Mouse (Mus musculus) cerebellum, adult 11 months (tissue): ENCODE measurements at regions not wholly inside any gene's neighbourhood (a gene's known extent, or its start where the extent isn't known, plus 50 kb on each side); places are given as distances from the start of the nearest gene placed in this dataset.
A peak's percentile ranks its signal among the peaks of the same experiment; 100 is the strongest.
"Not testable (repeated sequence)": the region's sequence is repeated elsewhere in the genome, so short reads cannot be mapped to it uniquely, and the experiment has no call there.

Source experiments
- DNase-seq: peaks from one replicate; pipeline ENCODE4 v3.0.0; 2022

DNA sequence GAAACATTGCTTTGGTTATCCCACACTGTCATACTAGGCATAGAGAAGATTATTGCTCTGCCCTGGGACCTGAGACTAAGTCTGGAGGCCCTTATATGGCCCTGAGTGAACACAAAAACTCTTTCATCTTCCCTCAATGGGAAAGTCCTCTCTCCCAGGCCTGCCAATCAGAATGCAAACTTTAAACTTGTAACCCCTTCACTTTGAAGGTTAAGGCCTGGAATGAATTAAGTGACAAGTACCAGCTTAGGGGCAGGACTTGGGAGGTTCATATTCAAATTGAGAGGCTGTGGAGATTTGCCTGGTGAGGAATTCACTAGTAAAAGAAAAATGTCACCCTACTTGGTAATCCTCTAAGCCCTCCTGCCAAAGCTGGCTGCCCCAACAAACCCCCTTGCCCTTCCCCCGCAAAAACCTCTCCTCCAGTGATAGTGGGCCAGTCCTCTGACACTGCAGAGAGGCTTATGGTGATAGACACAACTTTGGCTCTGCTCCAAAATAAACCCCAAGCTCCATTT, 120.4 kb upstream of the Thpo start:
- DNase-seq, result no peak

DNA sequence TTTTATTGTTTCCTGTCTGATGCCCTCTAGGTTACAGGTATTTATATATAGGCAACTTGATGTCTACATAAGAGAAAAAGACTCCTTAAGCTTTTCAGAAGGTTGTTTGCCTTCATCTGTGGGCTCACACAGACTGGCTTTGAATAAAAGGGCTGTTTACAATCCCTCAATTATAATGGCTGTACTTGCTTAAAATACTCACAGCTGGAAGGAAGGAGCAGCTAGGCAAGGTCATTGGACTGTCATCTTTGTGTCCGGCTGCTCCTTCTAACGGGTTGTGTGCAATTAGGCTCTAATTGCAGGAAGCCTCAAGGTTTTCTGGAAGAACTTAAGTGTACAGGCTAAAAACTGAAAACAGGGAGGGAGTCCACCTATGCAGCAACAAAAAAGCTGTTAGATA, 103.8 kb upstream of the Thpo start:
- DNase-seq, result no peak

DNA sequence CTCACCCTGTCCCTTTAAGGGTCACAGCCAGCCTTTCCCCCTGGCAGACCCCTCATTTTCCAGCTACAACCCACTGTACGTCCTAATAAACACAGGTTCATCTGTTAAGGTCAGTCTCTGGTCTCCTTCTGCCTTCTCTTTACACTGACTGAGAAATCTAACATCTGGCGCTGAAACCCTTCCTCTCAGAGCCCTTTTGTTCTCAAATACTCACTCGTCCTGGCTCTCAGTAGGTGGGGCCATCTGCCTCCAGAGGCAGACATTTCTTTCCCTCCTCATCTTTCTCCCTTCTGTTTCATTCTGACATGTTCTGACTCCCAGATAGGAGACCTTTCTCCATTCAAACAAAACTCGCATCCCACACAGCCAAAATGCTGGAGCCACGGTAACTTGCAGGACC, 102.6 kb upstream of the Thpo start:
- DNase-seq, result no peak

DNA sequence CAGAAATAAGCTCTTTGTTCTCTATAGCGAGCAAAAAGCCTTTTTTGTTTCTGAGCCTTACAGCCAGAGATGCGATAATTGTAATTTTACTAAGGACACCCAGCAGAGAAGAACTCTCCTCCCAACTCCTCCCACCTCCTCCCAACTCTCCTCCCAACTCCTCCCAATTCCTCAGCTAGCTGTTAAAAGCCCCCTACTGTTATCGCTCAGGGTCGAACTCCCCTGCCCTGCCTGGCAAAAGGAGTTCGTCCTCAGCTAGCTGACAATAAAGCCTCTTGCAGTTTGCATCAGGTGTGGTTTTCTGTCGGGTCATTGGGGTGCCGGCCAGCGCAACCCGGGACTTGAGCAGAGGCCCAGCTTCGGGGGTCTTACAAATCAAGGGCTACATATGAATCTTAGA, 99.5 kb upstream of the Thpo start:
- DNase-seq, result not testable (repeated sequence)

DNA sequence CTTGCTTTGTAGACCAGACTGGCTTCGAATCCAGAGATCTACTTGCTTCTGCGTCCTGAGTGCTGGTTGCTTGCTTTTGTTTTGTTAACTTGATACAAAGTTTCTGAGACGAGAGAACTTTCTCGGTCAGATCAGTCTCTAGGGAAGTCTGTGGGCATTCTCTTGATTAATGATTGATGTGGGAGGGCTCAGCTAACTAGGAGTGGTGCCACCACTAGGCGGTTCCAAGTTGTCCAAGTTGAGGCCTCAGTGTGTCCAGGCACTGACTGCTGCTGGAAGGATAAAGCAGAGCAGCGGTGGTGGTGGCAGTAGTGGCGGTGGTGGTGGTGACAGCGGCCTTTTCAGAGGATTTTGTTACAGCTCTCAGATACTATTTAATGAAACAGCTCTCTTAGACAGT, 99.0 kb upstream of the Thpo start:
- DNase-seq, result no peak

DNA sequence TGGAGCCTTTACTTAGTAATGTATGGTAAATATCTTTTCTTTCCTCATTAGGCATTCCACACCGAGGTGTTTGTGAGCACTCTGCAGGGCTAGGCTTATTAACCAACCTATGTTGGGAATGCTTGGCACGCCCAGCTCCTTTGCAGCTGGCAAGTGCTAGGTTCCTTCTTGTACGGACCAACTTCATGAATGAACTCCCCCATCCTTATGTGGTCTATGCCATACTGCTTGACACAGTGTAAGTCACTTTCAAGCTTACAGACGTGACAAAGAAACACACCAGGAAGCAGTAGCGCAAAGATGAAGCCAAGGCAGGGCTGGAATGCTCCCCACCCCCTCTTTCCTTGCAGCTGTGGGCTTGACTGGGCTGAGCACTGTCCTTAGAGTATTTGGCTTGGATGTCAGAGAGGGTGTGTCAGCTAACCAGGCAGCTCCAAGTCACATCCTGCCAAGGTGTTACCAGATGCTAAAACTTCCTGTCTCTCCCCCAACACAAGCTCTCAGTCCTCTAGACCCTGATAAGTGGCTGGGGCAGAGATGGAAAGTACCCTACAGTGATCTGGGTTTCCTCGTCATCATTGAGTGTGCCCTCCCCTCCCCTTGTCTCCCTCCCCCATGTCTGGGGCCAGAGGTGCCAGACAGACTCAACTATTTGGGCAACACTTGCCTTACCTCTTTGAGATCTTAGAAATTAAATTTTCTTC, 95.6 kb upstream of the Thpo start:
- DNase-seq, result no peak

DNA sequence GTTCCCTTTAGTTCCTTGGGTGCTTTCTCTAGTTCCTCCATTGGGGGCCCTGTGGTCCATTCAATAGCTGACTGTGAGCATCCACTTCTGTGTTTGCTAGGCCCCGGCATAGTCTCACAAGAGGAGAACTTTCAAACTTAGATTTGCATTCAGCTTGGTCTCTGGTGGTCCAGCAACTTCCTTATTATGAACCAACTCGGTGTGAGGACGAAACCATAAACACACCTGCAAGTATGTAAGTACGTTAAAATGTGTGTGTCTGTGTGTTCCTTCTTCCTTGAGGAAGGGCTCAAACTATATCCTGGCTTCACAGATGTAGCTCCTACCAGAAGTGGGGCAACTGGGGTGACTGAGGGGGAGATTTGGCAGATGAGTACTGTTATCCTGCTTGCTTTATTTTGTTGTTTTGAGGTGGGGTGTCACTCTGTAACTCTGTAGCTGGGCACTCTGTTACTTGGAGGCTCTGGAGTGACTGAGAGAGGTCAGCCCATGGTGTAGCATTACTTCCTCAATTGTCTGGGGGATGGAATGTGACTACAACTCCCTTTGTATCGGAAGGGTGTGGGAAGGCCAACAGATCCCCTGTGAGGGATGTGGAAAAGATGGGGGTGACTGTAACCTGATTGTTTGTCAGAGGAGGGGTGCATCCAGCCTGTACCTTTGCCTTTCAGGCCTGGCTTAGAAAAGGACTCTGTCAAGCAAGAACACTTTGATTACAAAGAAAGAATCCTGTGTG, 94.9 kb upstream of the Thpo start:
- no peak for DNase-seq

DNA sequence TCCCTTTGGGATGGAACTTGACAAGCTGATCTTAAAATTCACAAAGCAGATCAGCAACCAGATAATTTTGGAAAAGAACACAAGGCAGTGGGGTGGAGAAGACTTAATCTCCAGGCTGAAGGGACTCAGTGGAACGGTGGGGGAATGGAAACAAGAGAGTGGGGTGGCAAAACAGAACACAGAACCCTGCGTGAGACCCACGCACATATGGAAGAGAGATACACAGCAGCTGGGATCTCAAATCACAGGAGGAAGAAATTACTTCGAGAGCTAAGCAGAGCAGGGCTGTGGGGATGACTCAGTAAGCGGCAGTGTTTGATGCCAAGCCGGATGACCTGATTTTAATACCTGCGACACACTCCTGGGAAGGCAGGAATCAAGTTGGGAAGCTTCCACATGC, 89.9 kb upstream of the Thpo start:
- DNase-seq, result peak; percentile 32

DNA sequence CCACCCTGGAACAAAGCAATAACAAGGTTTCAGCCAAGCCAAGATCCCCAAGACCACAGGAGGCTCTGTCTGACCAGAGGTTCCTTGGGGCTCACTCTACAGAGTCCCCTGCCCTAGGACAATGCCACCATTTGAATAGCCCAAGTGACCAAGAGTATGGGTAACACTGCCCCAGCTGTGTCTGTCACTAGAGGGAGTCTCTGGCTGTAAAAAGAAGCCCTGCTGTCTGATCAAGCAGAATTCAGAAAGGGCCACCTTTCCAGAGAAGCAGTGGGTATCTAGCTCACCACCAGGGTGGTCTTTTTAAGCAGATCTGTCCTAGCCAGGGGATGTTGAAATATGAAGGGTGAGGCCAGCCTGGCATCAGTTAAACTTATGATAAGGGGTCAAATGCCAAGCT, 86.6 kb upstream of the Thpo start:
- DNase-seq, result no peak

DNA sequence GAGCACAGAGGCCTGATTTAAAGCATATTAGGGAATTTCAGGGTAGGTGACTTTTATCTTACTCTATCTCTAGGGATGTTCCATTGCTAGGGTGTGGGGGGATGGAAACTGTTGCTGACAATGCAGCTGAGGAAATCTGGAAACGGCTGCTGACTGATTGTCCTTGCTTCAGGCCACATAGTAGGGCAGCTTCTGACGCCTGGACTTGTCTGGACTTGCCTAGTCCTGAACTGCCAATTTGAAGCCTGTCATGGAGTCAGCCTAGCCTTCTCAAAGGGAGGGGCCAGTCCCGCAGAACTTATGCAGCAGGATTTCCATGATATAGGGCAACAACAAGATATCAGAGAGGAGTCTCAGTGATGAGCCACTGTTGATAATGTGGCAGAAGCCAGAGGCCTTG, 85.3 kb upstream of the Thpo start:
- no peak for DNase-seq

DNA sequence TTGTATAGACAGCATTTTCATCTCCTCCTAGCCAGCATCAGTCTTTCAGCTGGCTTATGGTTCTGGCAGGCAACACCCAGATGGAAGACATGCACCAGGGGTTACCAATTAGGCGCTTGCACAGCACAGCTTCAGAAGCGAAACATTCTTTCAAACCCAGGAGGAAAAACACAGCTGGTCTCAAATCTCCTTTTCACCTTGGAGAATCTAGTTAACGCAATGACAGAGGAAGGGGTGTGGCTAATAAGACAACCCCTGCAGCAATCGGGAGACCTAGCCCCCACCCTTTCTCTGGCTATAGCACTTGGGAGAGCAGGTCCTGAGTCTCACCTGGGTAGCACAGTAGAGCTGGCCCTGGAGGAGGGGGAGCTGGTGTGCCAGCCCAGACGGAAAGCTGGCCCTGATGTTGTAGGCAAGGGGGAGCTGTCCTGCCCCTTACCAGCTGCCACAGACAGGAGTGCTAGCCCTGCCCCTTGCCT, 84.4 kb upstream of the Thpo start:
- DNase-seq, result no peak

DNA sequence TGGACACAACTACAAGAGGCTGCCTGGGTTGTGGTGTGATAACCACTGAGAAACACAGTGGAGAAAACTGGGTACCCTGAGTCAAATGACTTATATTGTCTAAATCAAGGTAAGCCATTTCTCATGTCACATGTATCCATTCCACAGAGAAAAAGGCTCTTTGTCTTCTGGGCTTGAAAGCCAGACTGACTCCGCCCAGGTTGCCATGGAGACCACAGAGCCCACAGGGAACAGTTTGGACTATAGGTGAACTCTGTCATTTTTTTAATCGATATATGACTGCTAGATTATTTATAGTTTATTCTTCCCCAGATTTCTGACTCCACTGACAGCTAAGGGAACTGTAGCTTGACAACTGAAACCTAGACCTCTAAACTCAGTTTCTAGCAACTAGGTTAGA, 80.7 kb upstream of the Thpo start:
- no peak for DNase-seq

DNA sequence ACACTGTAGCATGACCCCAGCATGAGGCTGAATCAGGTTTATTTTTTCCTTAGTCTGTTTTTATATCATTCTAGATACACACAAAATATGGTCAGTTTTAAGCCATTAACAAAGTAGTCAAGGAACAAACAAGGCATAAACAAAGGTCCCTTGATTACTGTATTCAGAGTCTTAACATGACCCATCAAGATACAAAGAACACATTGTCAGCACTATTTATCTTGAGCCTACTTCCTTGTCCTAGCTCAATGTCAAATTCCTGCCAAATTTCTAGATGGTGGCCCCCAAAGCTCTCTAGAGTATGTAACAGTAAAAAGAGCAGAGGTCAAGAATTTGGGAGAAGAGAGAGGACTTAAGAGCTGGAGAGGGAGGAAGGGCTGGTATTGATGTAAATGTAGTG, 79.9 kb upstream of the Thpo start:
- DNase-seq, result no peak

DNA sequence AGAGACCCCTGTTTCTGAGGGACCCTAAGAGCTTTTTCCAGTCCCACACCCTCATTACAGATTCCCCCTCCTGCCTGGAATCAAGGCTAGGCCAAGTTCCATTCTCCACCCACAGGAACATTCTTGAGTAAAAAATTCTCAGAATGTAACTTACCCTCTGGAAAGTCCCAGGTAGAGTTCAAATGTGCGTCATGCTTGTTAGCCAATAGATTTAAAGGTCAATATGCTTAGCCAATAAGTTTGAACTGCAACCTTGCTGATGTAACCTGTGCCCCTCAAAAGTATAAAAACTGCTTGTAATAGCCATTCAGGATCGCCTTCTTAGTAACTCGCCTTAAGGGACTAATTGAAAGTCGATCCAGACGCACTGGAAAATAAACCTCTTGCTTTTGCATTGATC, 77.7 kb upstream of the Thpo start:
- DNase-seq, result not testable (repeated sequence)

DNA sequence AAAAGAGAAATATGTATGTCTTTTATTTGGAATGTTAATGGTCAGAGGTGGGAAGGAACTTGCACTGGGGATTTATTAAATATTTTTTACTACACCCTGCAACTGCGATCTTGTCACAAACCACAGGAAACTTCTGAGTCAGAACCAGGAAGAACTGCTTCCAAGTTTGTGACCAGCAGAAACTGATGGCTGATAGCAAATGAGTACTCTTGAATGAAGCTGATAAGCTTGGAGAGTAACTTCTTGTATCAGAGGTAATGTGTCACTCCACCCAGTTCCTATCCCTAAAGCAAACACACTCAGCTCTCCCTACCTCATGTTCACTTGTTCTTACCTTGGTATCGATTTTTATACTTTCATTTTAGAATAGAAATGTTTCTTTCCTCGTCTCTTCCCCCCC, 76.0 kb upstream of the Thpo start:
- DNase-seq, result no peak

DNA sequence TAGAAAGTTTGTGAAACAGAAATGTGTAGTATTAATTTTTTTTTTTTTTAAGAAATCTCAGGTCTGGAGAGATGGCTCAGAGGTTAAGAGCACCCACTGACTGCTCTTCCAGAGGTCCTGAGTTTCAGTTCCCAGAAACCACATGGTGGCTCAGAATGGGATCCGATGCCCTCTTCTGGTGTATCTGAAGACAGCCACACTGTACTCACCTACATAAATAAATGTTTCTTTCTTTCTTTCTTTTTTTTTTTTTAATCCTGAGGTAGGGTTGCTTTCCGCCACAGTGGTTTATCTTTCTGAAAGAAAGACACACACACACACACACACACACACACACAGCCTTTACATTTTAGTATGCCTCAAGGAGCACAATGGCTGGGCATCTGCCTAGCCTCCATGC, 74.0 kb upstream of the Thpo start:
- DNase-seq, result no peak

DNA sequence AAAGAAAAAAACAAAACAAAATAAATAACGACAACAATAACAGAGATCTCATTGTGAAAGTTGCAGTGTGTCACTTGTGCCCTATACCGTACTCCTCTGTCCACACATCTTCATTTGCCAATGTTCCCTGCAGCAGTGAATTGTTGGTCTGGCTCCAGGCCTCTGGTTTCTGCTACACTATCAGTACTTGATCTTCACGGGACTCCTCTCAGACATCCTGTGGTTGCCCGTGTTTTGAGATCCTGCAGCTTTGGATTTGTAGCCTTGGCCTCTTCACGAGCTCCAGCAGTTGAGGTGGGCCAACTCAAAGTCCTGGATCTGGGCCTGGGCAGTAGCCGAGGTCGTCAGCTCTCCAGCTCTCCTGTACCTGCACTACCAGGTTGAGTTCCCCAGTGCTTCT, 72.4 kb upstream of the Thpo start:
- DNase-seq, result no peak

DNA sequence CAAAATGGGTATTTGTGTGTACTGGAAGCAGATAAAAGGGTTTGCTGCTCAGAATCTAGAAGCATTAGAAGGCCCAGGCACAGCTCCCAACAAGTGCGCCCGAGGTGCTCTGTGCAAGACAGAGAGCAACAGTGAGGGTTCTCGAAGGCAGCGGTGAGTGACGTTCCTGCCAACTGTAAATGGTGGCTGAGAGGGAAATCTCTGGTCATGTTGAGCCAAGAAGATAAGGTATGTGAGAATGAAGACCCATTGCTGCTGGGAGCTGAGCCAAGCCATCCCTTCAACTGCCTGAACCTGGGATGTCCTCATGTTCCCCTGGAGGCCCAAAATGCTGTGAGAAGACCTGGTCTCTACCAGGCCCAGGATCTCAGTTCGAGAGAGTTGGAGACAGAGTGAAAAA, 71.5 kb upstream of the Thpo start:
- DNase-seq, result no peak

DNA sequence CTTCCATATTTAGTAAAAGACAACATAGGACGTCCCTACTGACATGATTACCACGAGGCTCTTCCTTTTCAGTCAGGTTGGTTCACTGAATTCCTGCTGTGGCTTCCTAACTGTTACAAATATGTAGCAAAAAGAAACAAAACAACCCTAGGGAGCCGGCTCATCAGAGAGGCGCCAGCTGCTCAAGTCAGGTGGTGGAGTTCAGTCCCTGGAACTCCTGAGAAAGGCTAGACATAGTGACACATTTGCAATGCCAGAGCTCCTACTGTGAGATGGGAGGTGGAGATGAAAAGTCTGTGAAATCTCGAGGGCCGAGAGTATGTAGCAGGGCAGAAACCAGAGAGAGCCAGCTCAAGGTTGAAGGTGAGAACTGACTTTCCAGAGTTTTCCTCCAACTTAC, 70.8 kb upstream of the Thpo start:
- DNase-seq, result no peak

DNA sequence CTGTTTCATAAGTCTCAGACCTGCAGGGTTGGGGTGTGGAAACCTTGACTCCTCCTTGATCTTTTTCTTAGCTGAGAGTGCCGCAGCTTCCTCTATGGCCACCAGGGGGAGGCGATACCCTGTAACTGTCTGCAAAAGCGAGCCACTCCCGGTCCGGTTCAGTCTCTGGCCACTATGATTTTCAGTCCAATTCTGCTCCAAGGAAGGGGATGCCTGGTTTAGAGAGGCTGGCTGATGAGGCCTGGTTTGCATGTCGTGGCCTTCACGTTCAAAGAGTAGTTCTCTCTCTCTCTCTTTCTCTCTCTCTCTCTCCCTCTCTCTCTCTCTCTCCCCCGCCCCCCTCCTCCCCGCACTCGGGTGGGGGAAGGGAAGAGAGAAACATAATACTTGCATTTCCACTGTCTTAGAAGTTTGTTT, 70.3 kb upstream of the Thpo start:
- DNase-seq, result peak; percentile 81

DNA sequence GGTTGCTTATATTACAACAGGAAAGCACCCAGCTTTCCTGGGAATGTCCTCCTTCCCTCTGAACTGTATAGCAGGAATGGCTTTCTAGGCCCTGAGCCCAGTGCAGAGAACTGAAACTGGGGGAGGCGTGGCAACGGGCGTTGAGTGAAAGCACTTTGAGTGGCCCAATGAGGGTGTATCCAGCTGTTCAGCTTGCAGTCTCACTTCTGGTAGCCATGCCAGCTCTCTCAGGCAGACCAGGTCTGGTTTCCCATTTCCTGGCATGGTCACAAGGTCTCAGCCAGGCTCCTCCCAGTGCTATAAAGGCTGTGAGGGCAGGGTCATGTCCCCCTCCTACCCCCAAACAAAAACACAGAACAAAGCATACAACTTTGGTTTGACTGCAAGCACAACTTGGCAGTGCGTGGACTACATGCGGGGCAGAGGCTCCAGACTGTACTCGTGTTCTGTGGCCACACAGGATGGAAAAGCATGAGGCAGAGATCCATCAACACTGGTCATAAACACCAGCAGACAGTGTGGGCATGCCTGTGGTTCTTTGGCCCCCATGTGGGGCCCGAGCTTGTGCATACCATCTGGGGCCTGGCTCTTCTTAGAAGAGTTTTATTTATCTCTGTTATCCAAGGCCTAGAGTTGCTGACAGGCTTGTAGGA, 69.1 kb upstream of the Thpo start:
- DNase-seq, result no peak

DNA sequence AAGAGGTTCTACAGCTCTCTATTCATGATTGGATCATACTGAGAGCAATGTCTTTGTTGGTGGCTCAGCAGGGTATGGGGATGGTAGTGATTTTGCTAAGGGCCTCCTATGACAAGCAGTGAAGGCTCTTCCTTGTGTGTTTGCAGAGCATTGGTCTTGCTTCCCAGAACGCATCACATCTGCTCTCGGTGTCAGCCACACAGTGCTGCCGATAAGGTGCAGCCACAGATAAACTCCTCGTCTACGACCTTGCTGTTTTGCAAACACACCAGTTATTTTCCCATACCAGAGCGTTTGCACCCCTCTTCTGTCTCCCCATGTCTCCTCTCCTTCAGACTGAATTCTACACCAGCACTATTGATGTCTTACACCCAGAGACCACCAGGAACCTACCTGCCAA, 68.4 kb upstream of the Thpo start:
- no peak for DNase-seq

DNA sequence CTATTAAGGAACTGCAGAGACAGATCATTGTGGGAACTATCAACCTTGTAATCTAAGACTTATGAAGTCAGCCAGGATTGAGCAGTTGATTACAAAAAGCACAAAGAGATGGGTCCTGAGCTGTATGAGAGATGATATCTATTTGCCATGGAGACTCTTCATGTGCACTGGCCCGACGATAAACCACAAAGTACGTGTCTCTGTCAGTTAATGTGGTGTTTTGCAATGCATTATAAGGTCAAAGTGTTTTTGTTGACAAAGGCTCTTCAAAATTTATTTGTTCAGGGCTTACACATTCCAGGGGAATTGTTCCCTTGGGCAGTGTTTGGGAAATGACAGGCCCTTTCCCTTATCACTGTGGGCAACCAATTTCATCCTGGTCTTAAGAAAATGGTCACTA, 65.7 kb upstream of the Thpo start:
- no peak for DNase-seq

DNA sequence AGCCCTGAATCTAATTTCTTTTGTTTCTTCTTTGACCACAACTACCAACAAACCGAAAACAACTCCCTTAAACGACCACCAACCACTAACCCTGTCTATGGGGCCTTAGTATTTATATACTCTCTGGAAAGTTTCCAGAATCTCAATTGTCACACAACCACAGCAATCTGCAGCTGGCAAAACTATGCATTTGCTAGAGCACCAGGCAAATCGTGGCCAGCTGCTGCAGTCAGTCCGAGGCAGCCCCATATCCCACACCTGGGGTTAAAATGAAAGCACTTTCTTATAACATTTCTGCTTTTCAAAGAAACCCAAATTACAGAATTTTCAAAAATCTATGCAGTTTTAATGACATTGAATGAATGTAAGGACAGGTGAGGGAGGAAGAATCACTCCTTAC, 63.8 kb upstream of the Thpo start:
- DNase-seq, result no peak
